Mouse (Mus musculus): ENCODE data around the gene Ermp1. TPM values are rescaled to one million over a fixed set of nuclear protein-coding genes. Genes with fewer than 3 reads are reported as not detected.

Gene Ermp1
- polyA plus RNA-seq, 2 experiments: 6.8 to 7.2 TPM

DNA sequence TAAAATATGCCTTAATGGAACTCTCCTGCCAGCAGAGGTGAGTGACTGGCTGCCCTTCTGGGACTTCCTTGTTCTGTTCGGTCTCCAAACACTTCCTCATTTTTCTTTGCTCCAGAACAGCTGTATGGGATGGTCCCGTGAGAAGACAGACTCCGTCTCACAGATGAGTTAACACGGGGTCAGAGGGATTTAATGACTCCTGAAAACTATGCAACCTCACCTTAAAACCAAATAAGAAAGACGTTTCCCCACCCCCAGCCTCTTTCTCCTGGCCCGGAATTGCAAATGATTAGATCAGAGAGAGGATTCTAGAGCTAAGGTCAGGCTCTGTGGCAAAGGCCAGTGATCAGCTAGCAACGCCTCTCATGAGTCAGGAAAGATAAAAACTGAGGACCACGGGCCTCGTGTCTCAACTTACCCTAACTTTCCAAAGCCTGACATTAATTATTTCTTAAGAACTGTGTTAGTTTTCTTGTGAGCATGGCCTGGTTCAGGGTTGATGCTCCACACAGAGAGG, 27.4 kb upstream of the Ermp1 start:
- Histone ChIP-seq H3K4me3 (ENCODE audit: insufficient read depth in 1 of 2, low read depth in 2 of 2, low read length in 2 of 2) (no peak overlapping the region), H3K9me3 (ENCODE audit: control insufficient read depth, low read length) (no peaks in the 10 kb centered on the region), H3K4me1 (replicated peaks; ENCODE audit: control insufficient read depth in 2 of 2, insufficient read depth in 2 of 2, low read length in 1 of 2) (peaks cover 2 to 9% of the 10 kb centered on the region in 2 experiments; a peak in 3 of 4 replicates), H3K36me3 (replicated peaks; ENCODE audit: control insufficient read depth, insufficient read depth, low read depth) (no peaks in the 10 kb centered on the region), H3K4me2 (ENCODE audit: low read depth) (no peak overlapping the region), H3K9ac (replicated peaks) (no peak overlapping the region), H3K27me3 (ENCODE audit: control insufficient read depth, insufficient read depth, low read length) (no peaks in the 10 kb centered on the region), H3K27ac (no peak overlapping the region)
- 15% methylated on average over 9 of the region's 9 CpGs for WGBS (ENCODE audit: insufficient replicate concordance)
- DNase-seq (ENCODE audit: low read depth in 3 of 3, low spot score in 3 of 3): no peak
- ATAC-seq (ENCODE audit: insufficient read depth): no peak
- TF ChIP-seq EP300 (IDR thresholded peaks at IDR 0.05; ENCODE audit: low read depth): no peak

DNA sequence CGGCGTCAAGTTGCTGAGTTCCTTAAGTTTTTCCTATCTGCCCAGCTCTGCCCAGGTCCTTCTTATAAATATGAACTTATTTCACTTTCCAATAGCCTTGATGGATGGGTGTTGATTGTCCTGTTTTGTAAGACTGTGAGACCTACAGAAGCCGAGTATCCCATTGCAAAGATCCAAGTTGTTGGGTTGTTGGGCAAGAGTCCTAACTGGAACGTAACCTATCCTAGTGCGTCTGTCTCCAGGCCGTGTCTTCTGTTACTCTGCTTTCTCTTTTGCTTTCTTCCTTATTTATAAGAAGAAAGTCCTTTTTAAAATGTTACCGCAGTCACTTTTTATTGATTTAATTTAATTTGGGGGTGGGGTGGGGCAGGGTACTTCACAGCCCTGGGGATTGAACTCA, 26.7 kb upstream of the Ermp1 start:
- WGBS (ENCODE audit: insufficient replicate concordance): 80% methylated on average over 7 of the region's 7 CpGs
- no peak overlapping the region for H3K27ac ChIP-seq
- no peaks in the 10 kb centered on the region for H3K27me3 ChIP-seq (ENCODE audit: control insufficient read depth, insufficient read depth, low read length)
- DNase-seq (ENCODE audit: low read depth in 3 of 3, low spot score in 3 of 3) (no peak), ATAC-seq (ENCODE audit: insufficient read depth) (no peak)
- no peak overlapping the region for H3K9ac ChIP-seq (replicated peaks)
- no peaks in the 10 kb centered on the region for H3K36me3 ChIP-seq (replicated peaks; ENCODE audit: control insufficient read depth, insufficient read depth, low read depth)
- no peak overlapping the region for H3K4me3 ChIP-seq (ENCODE audit: insufficient read depth in 1 of 2, low read depth in 2 of 2, low read length in 2 of 2)
- H3K4me2 ChIP-seq (ENCODE audit: low read depth): no peak overlapping the region
- no peaks in the 10 kb centered on the region for H3K9me3 ChIP-seq (ENCODE audit: control insufficient read depth, low read length)
- H3K4me1 ChIP-seq (replicated peaks; ENCODE audit: control insufficient read depth in 2 of 2, insufficient read depth in 2 of 2, low read length in 1 of 2): peaks cover 2 to 6% of the 10 kb centered on the region in 2 experiments; a peak in 3 of 4 replicates
- TF ChIP-seq CTCF (IDR thresholded peaks at IDR 0.05; ENCODE audit: low read depth): no peak

DNA sequence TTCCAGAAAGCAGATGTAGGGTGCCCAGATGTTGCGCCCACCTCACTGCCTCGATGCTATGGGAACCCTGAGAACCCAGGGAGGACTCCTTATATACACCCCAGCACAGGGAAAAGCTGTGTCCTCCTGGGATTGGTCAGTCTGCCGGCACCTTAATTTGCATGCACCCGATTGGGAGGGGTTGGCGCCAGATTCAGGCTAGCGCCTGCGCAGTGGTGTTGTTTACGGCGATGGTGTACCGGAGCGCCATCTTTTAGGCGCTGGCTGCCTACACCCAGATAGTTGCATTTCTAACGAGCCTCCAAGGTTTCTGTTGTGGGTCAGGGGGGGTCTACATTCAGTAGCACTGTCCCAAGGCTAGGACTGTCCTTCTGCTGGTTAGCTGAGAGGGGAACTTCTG, 24.4 kb upstream of the Ermp1 start:
- WGBS (ENCODE audit: insufficient replicate concordance): 83% methylated on average over 13 of the region's 13 CpGs
- H3K27ac ChIP-seq: no peak overlapping the region
- no peak overlapping the region for H3K4me3 ChIP-seq (ENCODE audit: insufficient read depth in 1 of 2, low read depth in 2 of 2, low read length in 2 of 2)
- peaks cover 2 to 6% of the 10 kb centered on the region in 2 experiments; a peak in 3 of 4 replicates for H3K4me1 ChIP-seq (replicated peaks; ENCODE audit: control insufficient read depth in 2 of 2, insufficient read depth in 2 of 2, low read length in 1 of 2)
- no peak overlapping the region for H3K4me2 ChIP-seq (ENCODE audit: low read depth)
- ATAC-seq (ENCODE audit: insufficient read depth): no peak
- TF ChIP-seq EP300 (IDR thresholded peaks at IDR 0.05; ENCODE audit: low read depth): no peak
- TF ChIP-seq CTCF (IDR thresholded peaks at IDR 0.05; ENCODE audit: low read depth): no peak
- no peaks in the 10 kb centered on the region for H3K9me3 ChIP-seq (ENCODE audit: control insufficient read depth, low read length)
- H3K9ac ChIP-seq (replicated peaks): no peak overlapping the region
- DNase-seq (ENCODE audit: low read depth in 3 of 3, low spot score in 3 of 3): no peak
- no peaks in the 10 kb centered on the region for H3K27me3 ChIP-seq (ENCODE audit: control insufficient read depth, insufficient read depth, low read length)
- H3K36me3 ChIP-seq (replicated peaks; ENCODE audit: control insufficient read depth, insufficient read depth, low read depth): no peaks in the 10 kb centered on the region

DNA sequence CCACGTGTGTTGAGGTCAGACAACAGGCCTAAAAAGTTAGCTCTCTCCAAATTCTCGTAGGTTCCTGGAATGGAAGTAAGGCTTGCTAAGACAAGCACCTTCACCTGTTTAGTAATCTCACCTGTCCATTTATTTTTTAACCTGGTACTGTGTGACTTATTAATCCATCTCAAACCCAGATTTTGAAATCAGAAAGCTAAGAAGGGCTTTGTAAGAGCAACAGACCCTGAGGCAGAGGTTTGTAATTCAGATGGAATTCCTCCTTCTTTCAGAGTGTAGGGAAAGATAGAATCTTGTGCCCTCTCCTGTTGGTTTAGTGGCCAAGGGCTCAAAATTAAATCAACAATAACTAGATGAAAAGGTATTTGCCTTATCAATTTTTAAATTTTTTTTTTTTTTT, 22.9 kb upstream of the Ermp1 start:
- Histone ChIP-seq H3K27me3 (ENCODE audit: control insufficient read depth, insufficient read depth, low read length) (no peaks in the 10 kb centered on the region), H3K27ac (no peak overlapping the region), H3K9me3 (ENCODE audit: control insufficient read depth, low read length) (no peaks in the 10 kb centered on the region), H3K4me2 (ENCODE audit: low read depth) (no peak overlapping the region), H3K4me1 (replicated peaks; ENCODE audit: control insufficient read depth in 2 of 2, insufficient read depth in 2 of 2, low read length in 1 of 2) (peaks cover 2 to 14% of the 10 kb centered on the region in 2 experiments; a peak in 3 of 4 replicates), H3K4me3 (ENCODE audit: insufficient read depth in 1 of 2, low read depth in 2 of 2, low read length in 2 of 2) (no peak overlapping the region), H3K9ac (replicated peaks) (no peak overlapping the region), H3K36me3 (replicated peaks; ENCODE audit: control insufficient read depth, insufficient read depth, low read depth) (no peaks in the 10 kb centered on the region)
- DNase-seq (ENCODE audit: low read depth in 3 of 3, low spot score in 3 of 3) (no peak), ATAC-seq (ENCODE audit: insufficient read depth) (no peak)
- 53% methylated on average over 2 of the region's 2 CpGs for WGBS (ENCODE audit: insufficient replicate concordance)
- TF ChIP-seq EP300 (IDR thresholded peaks at IDR 0.05; ENCODE audit: low read depth) (no peak), CTCF (IDR thresholded peaks at IDR 0.05; ENCODE audit: low read depth) (no peak)

DNA sequence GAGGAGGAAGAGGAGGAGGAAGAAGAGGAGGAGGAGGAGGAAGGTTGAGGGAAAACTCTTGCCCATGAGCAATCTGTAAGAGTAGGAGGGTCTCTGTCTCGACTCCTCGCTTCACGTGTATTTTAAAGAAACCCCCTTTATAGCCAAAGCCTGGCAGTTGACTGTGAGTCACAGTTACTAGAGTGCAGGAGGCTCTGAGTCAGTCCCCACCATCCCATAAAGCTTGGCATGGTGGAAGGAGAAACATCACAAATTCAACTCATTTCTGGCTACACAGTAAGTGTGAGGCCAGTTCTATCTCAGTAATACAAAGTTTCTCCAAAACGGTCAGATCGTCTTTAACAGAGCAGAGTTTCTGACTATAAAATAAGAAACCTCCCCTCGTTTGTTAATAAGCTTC, 22.0 kb upstream of the Ermp1 start:
- DNase-seq (ENCODE audit: low read depth in 3 of 3, low spot score in 3 of 3) (no peak), ATAC-seq (ENCODE audit: insufficient read depth) (no peak)
- Histone ChIP-seq H3K4me2 (ENCODE audit: low read depth) (no peak overlapping the region), H3K27ac (no peak overlapping the region), H3K4me3 (ENCODE audit: insufficient read depth in 1 of 2, low read depth in 2 of 2, low read length in 2 of 2) (no peak overlapping the region), H3K27me3 (ENCODE audit: control insufficient read depth, insufficient read depth, low read length) (no peaks in the 10 kb centered on the region), H3K9ac (replicated peaks) (no peak overlapping the region), H3K36me3 (replicated peaks; ENCODE audit: control insufficient read depth, insufficient read depth, low read depth) (no peaks in the 10 kb centered on the region), H3K4me1 (replicated peaks; ENCODE audit: control insufficient read depth in 2 of 2, insufficient read depth in 2 of 2, low read length in 1 of 2) (peaks cover 0 to 8% of the 10 kb centered on the region in 2 experiments; a peak in 2 of 4 replicates), H3K9me3 (ENCODE audit: control insufficient read depth, low read length) (no peaks in the 10 kb centered on the region)
- TF ChIP-seq EP300 (IDR thresholded peaks at IDR 0.05; ENCODE audit: low read depth): no peak
- TF ChIP-seq CTCF (IDR thresholded peaks at IDR 0.05; ENCODE audit: low read depth): no peak
- whole genome bisulfite sequencing (ENCODE audit: insufficient replicate concordance): 68% methylated on average over 6 of the region's 6 CpGs
